Mouse (Mus musculus): ENCODE data around the gene Rapgef1. TPM values are rescaled to one million over a fixed set of nuclear protein-coding genes. Genes with fewer than 3 reads are reported as not detected.

Gene Rapgef1
- polyA plus RNA-seq, 1 experiment from 2014 or later = 9.7 TPM

- Histone ChIP-seq H3K9ac (no peak overlapping the region), H3K36me3 (peaks cover 72% of the 10 kb centered on the region)
These were observed 72.7 kb downstream of the Rapgef1 start for GRCm38 (mm10) chr2:29692192-29692591.

GRCm38 (mm10) chr2:29696207-29696800 is 76.8 kb downstream of the Rapgef1 start:
- ATAC-seq (ENCODE audit: extremely low read depth, insufficient number of reproducible peaks, low FRiP score, low TSS enrichment) = no peak
- WGBS = 75% methylated on average over 7 of the region's 7 CpGs

More at GRCm38 (mm10) chr2:29692192-29692591, 72.7 kb downstream of the Rapgef1 start:
- Histone ChIP-seq H3K27ac (replicated peaks) (no peak overlapping the region), H3K4me3 (no peak overlapping the region), H3K9me3 (no peaks in the 10 kb centered on the region), H3K27me3 (replicated peaks) (no peaks in the 10 kb centered on the region), H3K4me2 (no peak overlapping the region), H3K4me1 (peaks cover 30% of the 10 kb centered on the region)
- no peak for ATAC-seq (ENCODE audit: extremely low read depth, insufficient number of reproducible peaks, low FRiP score, low TSS enrichment)
- 81% methylated on average over 2 of the region's 2 CpGs for WGBS

GRCm38 (mm10) chr2:29698421-29699290 is 79.1 kb downstream of the Rapgef1 start:
- Histone ChIP-seq H3K27me3 (replicated peaks) (no peaks in the 10 kb centered on the region), H3K4me1 (0 out of 2 replicates have a peak, but pooled peaks cover 9% of the 10 kb centered on the region), H3K9me3 (no peaks in the 10 kb centered on the region), H3K9ac (no peak overlapping the region), H3K4me2 (no peak overlapping the region), H3K27ac (replicated peaks) (no peak overlapping the region), H3K36me3 (peaks cover 79% of the 10 kb centered on the region), H3K4me3 (no peak overlapping the region)
- no peak for ATAC-seq (ENCODE audit: extremely low read depth, insufficient number of reproducible peaks, low FRiP score, low TSS enrichment)
- WGBS = 81% methylated on average over 6 of the region's 6 CpGs

More at GRCm38 (mm10) chr2:29696207-29696800, 76.8 kb downstream of the Rapgef1 start:
- H3K36me3 ChIP-seq = peaks cover 77% of the 10 kb centered on the region
- no peak overlapping the region for H3K4me2 ChIP-seq
- H3K9me3 ChIP-seq = no peaks in the 10 kb centered on the region
- no peak overlapping the region for H3K9ac ChIP-seq
- H3K27me3 ChIP-seq (replicated peaks) = no peaks in the 10 kb centered on the region
- H3K27ac ChIP-seq (replicated peaks) = no peak overlapping the region
- no peak overlapping the region for H3K4me3 ChIP-seq
- peaks cover 16% of the 10 kb centered on the region for H3K4me1 ChIP-seq

GRCm38 (mm10) chr2:29700898-29701297 is 81.4 kb downstream of the Rapgef1 start:
- no peaks in the 10 kb centered on the region for H3K27me3 ChIP-seq (replicated peaks)
- peaks cover 90% of the 10 kb centered on the region for H3K36me3 ChIP-seq
- H3K27ac ChIP-seq (replicated peaks) = no peak overlapping the region
- H3K4me1 ChIP-seq = 0 out of 2 replicates have a peak, but pooled peaks cover 9% of the 10 kb centered on the region
- H3K9me3 ChIP-seq = no peaks in the 10 kb centered on the region
- no peak overlapping the region for H3K9ac ChIP-seq
- H3K4me2 ChIP-seq = no peak overlapping the region
- no peak overlapping the region for H3K4me3 ChIP-seq
- ATAC-seq (ENCODE audit: extremely low read depth, insufficient number of reproducible peaks, low FRiP score, low TSS enrichment) = no peak

- no peak for ATAC-seq (ENCODE audit: extremely low read depth, insufficient number of reproducible peaks, low FRiP score, low TSS enrichment)
- no peak overlapping the region for H3K9ac ChIP-seq
- H3K27me3 ChIP-seq (replicated peaks) = no peaks in the 10 kb centered on the region
- WGBS = 79% methylated on average over 6 of the region's 6 CpGs
- no peaks in the 10 kb centered on the region for H3K9me3 ChIP-seq
- H3K4me2 ChIP-seq = no peak overlapping the region
- H3K4me3 ChIP-seq = no peak overlapping the region
- peaks cover 94% of the 10 kb centered on the region for H3K36me3 ChIP-seq
- no peak overlapping the region for H3K27ac ChIP-seq (replicated peaks)
- 0 out of 2 replicates have a peak, but pooled peaks cover 9% of the 10 kb centered on the region for H3K4me1 ChIP-seq
These were observed 81.9 kb downstream of the Rapgef1 start for GRCm38 (mm10) chr2:29701393-29701792.

DNA sequence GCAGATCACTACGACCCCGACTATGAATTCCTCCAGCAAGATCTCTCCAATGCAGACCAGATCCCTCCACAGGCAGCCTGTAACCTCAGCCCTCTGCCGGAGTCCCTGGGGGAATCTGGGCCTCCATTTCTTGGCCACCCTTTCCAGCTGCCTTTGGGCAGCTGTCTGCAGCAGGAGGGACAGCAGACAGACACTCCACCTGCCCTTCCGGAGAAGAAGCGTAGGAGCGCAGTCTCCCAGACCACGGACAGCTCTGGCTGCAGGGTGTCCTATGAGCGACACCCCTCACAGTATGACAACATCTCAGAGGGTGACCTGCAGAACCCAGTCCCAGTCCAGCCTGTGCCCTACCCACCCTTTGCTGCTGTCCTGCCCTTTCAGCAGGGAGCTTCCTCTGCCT is 82.7 kb downstream of the Rapgef1 start:
- Histone ChIP-seq H3K27me3 (replicated peaks) (no peaks in the 10 kb centered on the region), H3K4me1 (0 out of 2 replicates have a peak, but pooled peaks cover 9% of the 10 kb centered on the region), H3K9ac (no peak overlapping the region), H3K9me3 (no peaks in the 10 kb centered on the region), H3K27ac (replicated peaks) (no peak overlapping the region), H3K4me3 (no peak overlapping the region), H3K36me3 (peaks cover 95% of the 10 kb centered on the region), H3K4me2 (no peak overlapping the region)
- WGBS = 90% methylated on average over 8 of the region's 8 CpGs
- ATAC-seq (ENCODE audit: extremely low read depth, insufficient number of reproducible peaks, low FRiP score, low TSS enrichment) = no peak

DNA sequence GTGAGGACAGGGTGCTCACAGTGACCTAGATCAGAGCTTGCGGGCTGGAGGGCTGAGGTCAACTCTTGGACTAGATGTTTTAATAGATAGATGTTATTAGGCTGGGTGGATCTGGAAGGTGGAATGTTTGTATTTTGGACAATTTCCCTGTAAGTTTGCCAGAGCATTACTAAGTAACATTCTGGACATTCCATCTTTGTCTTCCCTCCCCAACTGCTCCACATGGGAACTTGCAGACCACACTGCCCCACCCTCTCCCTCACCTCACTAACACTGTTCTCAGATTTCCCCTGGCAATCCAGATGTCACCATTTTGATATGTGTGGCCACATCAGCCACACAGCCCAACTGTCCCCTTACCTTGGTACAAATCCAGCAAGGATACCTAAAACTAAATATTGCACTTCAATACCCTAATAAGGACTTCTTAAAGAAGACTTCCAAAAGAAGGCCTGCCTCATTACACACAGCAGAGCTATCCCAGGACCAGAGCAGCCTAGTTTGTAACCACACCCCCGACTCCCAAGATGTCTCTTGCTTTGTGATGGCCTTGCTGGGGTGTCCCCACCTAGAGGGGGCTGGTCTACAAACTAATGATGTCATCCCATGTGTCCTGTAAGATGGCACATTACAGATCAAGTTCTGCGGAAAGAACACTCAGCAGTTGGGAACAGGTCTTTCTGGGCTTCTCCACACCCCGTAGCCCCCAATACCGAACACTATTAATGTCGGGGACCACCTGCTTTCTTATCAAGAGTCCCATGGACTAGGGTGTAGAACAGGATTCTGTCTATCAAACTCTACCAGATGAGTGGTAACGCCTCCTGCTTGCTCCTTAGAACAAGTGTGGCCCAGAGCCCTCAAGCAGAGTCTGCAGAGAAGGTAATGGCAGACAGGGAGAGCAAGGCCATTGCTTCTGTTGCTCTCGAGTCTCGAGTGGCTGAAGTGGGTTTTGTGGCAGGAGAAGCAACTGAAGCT is 83.9 kb downstream of the Rapgef1 start:
- Histone ChIP-seq H3K27me3 (replicated peaks) (no peaks in the 10 kb centered on the region), H3K4me2 (no peak overlapping the region), H3K9ac (no peak overlapping the region), H3K36me3 (peaks cover 99% of the 10 kb centered on the region), H3K27ac (replicated peaks) (no peak overlapping the region), H3K9me3 (no peaks in the 10 kb centered on the region), H3K4me3 (no peak overlapping the region), H3K4me1 (0 out of 2 replicates have a peak, but pooled peaks cover 6% of the 10 kb centered on the region)
- ATAC-seq (ENCODE audit: extremely low read depth, insufficient number of reproducible peaks, low FRiP score, low TSS enrichment) = no peak
- 80% methylated on average over 9 of the region's 9 CpGs for WGBS

DNA sequence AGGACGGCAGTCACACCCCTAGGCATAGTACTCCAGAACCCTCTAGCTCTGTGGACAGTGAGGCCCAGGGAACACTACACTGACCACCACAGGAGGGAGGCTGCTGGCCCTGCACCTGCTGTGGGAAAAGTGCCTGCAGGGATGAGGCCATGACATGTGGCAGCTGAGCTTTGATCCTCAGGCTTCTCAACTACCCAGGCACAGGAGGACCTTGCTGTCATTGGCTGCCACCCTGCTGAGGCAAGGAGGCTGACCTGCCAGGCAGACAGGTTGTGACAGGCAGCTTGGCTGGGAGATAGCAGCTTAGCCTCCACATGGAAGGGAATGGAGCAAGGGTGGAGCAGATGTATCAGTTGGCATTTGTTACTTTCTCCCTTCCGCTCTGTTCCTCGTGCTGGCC is 86.0 kb downstream of the Rapgef1 start:
- Histone ChIP-seq H3K36me3 (peaks cover 94% of the 10 kb centered on the region), H3K27me3 (replicated peaks) (no peaks in the 10 kb centered on the region), H3K9ac (no peak overlapping the region), H3K4me1 (no peaks in the 10 kb centered on the region), H3K4me3 (no peak overlapping the region), H3K4me2 (no peak overlapping the region), H3K9me3 (no peaks in the 10 kb centered on the region), H3K27ac (replicated peaks) (no peak overlapping the region)
- WGBS = 76% methylated on average over 3 of the region's 3 CpGs
- no peak for ATAC-seq (ENCODE audit: extremely low read depth, insufficient number of reproducible peaks, low FRiP score, low TSS enrichment)

- H3K27me3 ChIP-seq (replicated peaks) = no peaks in the 10 kb centered on the region
- no peak overlapping the region for H3K4me3 ChIP-seq
- no peak overlapping the region for H3K27ac ChIP-seq (replicated peaks)
- peaks cover 9% of the 10 kb centered on the region; the same call in 1 of the 2 replicates for H3K4me1 ChIP-seq
- peaks cover 88% of the 10 kb centered on the region for H3K36me3 ChIP-seq
- H3K9me3 ChIP-seq = no peaks in the 10 kb centered on the region
- 90% methylated on average over 18 of the region's 18 CpGs for WGBS
- no peak for ATAC-seq (ENCODE audit: extremely low read depth, insufficient number of reproducible peaks, low FRiP score, low TSS enrichment)
- H3K4me2 ChIP-seq = no peak overlapping the region
- no peak overlapping the region for H3K9ac ChIP-seq
These were observed 87.5 kb downstream of the Rapgef1 start for GRCm38 (mm10) chr2:29706726-29707620.

GRCm38 (mm10) chr2:29707731-29708130 is 88.2 kb downstream of the Rapgef1 start:
- Histone ChIP-seq H3K9ac (no peak overlapping the region), H3K4me1 (peaks cover 16% of the 10 kb centered on the region), H3K27ac (replicated peaks) (no peak overlapping the region), H3K27me3 (replicated peaks) (no peaks in the 10 kb centered on the region), H3K4me3 (no peak overlapping the region), H3K4me2 (no peak overlapping the region), H3K9me3 (no peaks in the 10 kb centered on the region), H3K36me3 (peaks cover 88% of the 10 kb centered on the region)
- WGBS = 85% methylated on average over 4 of the region's 4 CpGs
- no peak for ATAC-seq (ENCODE audit: extremely low read depth, insufficient number of reproducible peaks, low FRiP score, low TSS enrichment)

Measured in heart, embryonic 13.5 days (tissue).